Mouse (Mus musculus) embryonic fibroblast, embryonic 13.5 days (primary cell): ENCODE data around the gene Unc93a.
"Not testable (repeated sequence)": the region's sequence is repeated elsewhere in the genome, so short reads cannot be mapped to it uniquely, and the experiment has no call there.

Source experiments
- CTCF ChIP-seq: IDR thresholded peaks from 2 replicates; pipeline ENCODE4 v1.5.1; 2011; ENCODE audit warnings: mild to moderate bottlenecking, control low read depth, low read length, moderate library complexity, borderline replicate concordance; ENCODE audit not compliant: insufficient read depth
- POLR2A ChIP-seq: IDR thresholded peaks from 2 replicates; pipeline ENCODE4 v1.6.1; 2011; ENCODE audit warnings: low read depth, mild to moderate bottlenecking, control low read depth, low read length, moderate library complexity

GRCm38 (mm10) chr17:13173578-13173977 is 42.0 kb upstream of the Unc93a start:
- not testable (repeated sequence) for TF ChIP-seq CTCF, POLR2A
